Mouse (Mus musculus) lung, postnatal 0 days (tissue): ENCODE data around the gene Osbpl2.

Source experiments
- CTCF ChIP-seq: IDR thresholded peaks from 2 replicates; pipeline ENCODE4 v1.5.1; 2016; ENCODE audit warnings: antibody characterized with exemption, mild to moderate bottlenecking
- EP300 ChIP-seq: IDR thresholded peaks from 2 replicates; pipeline ENCODE4 v1.6.1; 2016; ENCODE audit warnings: antibody characterized with exemption, mild to moderate bottlenecking, control low read depth

DNA sequence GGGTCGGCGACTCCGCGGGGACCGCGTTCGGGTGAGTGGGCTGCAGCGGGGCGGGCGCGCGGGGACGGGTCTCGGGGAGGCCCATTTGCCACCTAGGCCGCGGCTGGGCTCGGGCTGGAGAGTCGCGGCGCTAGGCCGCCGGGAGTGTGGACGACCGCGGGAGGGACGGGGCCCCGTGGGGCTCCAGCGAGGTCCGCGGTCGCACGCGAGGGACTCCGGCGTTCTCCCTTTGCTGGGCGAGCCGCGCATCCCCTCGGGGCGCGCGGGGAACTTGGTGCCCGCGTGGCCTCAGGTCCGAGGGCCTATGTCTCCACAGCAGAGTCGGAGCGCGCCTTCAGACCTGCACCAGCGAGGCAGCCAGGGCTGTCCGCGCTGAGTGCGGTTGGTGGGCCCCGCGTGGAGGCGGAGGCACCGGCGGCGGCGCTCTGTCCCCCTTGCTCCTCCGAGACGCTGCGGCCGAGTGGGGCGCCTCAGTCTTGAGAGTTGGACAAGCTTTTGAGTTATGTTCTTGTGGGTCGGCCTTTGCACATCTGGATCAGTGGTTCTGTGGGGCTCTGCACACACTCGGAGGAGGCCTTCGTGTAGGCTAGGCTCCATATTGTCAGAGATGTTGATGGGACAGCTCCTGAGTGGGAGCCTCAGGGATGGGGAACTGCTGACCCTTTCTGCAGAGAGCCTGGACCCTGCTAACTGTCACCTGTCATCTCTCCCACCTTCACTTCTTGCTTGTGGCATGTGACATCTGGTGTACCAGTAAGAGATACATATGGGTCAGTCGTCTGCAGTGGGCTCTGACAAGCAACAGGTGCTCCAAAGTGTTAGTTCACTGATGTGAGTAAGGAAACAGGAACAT is 559 bp downstream of the Osbpl2 start:
- TF ChIP-seq CTCF: 0 out of 2 replicates have a peak, but pooled peaks have one; percentile 8
- no peak for TF ChIP-seq EP300
